Mouse (Mus musculus) embryonic facial prominence, embryonic 14.5 days (tissue): ENCODE results near the gene Gpr157. TPM values are rescaled to one million over a fixed set of nuclear protein-coding genes. Genes with fewer than 3 reads are reported as not detected.
A peak's percentile ranks its signal among the peaks of the same experiment; 100 is the strongest.

ENCODE experiments used
- ATAC-seq: fragments of 200-750 bp; cut with Nextera tagmentation; 2 replicates; pipeline ENCODE4 v1.8.0; 2017; ENCODE audit warnings: low read depth, moderate number of reproducible peaks, moderate TSS enrichment
- DNase-seq: peaks from one replicate; pipeline ENCODE4 v3.0.0-alpha.2; 2015; ENCODE audit warnings: low spot score
- H3K27ac ChIP-seq: fragments of 300-500 bp; sonication (generic); replicated peaks from 2 replicates; pipeline ENCODE4 v1.5.1; 2014; ENCODE audit warnings: low read depth, mild to moderate bottlenecking, low read length, moderate library complexity
- H3K27me3 ChIP-seq: fragments of 300-500 bp; sonication (generic); replicated peaks from 2 replicates; pipeline ENCODE4 v1.6.1; 2014; ENCODE audit warnings: low read length; ENCODE audit not compliant: control insufficient read depth, insufficient read depth
- H3K36me3 ChIP-seq: fragments of 300-500 bp; sonication (generic); 2 replicates; pipeline ENCODE4 v1.6.1; 2014; ENCODE audit warnings: low read length, mixed read lengths; ENCODE audit not compliant: control insufficient read depth, insufficient read depth
- H3K4me1 ChIP-seq: fragments of 300-500 bp; sonication (generic); 2 replicates; pipeline ENCODE4 v1.6.1; 2014; ENCODE audit warnings: antibody characterized with exemption, low read length; ENCODE audit not compliant: control insufficient read depth, insufficient read depth
- H3K4me2 ChIP-seq: fragments of 300-500 bp; sonication (generic); 2 replicates; pipeline ENCODE4 v1.6.1; 2014; ENCODE audit warnings: low read depth, mild to moderate bottlenecking, low read length, moderate library complexity, mixed read lengths
- H3K4me3 ChIP-seq: fragments of 300-500 bp; sonication (generic); 2 replicates; pipeline ENCODE4 v1.5.1; 2014; ENCODE audit warnings: low read depth, mild to moderate bottlenecking, low read length
- H3K9ac ChIP-seq: fragments of 300-500 bp; sonication (generic); 2 replicates; pipeline ENCODE4 v1.6.1; 2014; ENCODE audit warnings: low read depth, mild to moderate bottlenecking, low read length, moderate library complexity, mixed read lengths
- H3K9me3 ChIP-seq: fragments of 300-500 bp; sonication (generic); 2 replicates; pipeline ENCODE4 v1.6.1; 2016; ENCODE audit warnings: low read length; ENCODE audit not compliant: control insufficient read depth
- WGBS: fragments of 180-500 bp; shearing (Covaris S2); extraction: QIAGEN DNeasy Blood & Tissue Kit; methylation state at CpG from one replicate; pipeline ENCODE4 v1.1.7; 2014; 5-methylcytosine and 5-hydroxymethylcytosine counted together
- polyA plus RNA-seq: library from polyadenylated mRNA; unstranded; fragments of >200 nt; fragmentation: Nextera tagmentation; extraction: Ambion mirVana; gene quantifications from 2 replicates; pipeline ENCODE4 v1.2.1, GENCODE M21; 2014

Gene Gpr157
- polyA plus RNA-seq, 1 experiment from 2014 or later: 0.58 TPM

DNA sequence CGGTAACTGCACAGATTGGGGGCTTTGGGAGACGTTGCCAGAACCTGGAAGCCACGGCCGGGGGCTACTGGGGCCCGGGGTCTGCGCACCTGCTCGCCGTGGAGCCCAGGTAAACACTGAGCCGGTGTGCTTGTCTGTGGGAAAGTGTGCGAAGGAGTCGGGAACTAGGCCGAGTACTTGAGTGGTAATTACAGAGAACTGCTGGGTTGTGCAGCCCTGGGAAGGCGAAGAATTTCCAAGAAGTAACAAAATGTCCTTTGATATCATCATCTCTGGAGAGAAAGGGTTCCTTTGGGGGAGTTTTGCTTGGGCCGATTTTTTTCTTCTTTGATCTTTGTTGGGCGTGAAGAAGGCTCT lies 38.0 kb upstream of the Gpr157 start:
- Histone ChIP-seq H3K9me3 (no peaks in the 10 kb centered on the region), H3K27ac (no peak overlapping the region), H3K9ac (peak overlapping the region; percentile 58), H3K4me2 (peak overlapping the region; percentile 94), H3K4me3 (peak overlapping the region; percentile 48), H3K4me1 (peaks cover 15% of the 10 kb centered on the region; the same call in 1 of the 2 replicates), H3K36me3 (no peaks in the 10 kb centered on the region), H3K27me3 (peaks cover 16% of the 10 kb centered on the region)
- WGBS: 15% methylated on average over 15 of the region's 15 CpGs
- DNase-seq (no peak), ATAC-seq (0 out of 2 replicates have a peak, but pooled peaks have one; percentile 31)

DNA sequence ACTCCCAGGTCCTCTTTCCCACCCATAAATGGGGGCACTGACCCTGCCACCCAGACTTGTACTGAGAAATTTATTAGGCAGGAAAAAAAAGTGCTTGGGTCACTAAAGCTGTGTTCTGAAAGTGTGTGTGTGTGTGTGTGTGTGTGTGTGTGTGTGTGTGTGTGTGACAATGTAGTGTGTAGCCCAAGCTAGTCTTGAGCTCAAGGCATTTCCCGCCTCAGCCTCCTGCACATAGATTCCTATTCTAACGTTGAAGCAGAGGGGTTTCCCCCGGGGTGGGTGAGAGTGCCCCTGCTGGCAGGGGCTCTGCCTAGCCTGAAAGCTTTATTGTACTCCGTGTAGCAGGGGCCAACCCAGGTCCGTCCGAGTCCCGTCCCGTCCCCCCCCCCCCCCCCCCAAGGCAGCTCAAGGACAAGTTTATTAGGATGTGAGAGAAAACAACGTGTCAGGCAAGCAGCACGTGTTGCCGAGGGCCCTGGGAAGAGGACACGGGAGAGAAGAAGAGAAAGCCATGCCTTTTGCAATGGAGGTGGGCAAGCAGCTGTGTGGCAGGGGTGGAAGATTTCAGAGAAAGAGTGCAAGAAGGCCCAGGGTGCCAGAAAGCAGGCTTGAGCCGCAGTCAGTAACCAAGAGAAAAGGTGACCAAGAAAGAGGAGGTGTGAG lies 37.5 kb upstream of the Gpr157 start:
- DNase-seq (no peak), ATAC-seq (no peak)
- H3K27ac ChIP-seq: no peak overlapping the region
- no peaks in the 10 kb centered on the region for H3K9me3 ChIP-seq
- no peaks in the 10 kb centered on the region for H3K36me3 ChIP-seq
- H3K27me3 ChIP-seq: peaks cover 16% of the 10 kb centered on the region
- H3K4me1 ChIP-seq: peaks cover 15% of the 10 kb centered on the region; the same call in 1 of the 2 replicates
- no peak overlapping the region for H3K9ac ChIP-seq
- peak overlapping the region; percentile 48; the same call in 1 of the 2 replicates for H3K4me3 ChIP-seq
- peak overlapping the region; percentile 94; the same call in 1 of the 2 replicates for H3K4me2 ChIP-seq
- WGBS: 25% methylated on average over 13 of the region's 13 CpGs

DNA sequence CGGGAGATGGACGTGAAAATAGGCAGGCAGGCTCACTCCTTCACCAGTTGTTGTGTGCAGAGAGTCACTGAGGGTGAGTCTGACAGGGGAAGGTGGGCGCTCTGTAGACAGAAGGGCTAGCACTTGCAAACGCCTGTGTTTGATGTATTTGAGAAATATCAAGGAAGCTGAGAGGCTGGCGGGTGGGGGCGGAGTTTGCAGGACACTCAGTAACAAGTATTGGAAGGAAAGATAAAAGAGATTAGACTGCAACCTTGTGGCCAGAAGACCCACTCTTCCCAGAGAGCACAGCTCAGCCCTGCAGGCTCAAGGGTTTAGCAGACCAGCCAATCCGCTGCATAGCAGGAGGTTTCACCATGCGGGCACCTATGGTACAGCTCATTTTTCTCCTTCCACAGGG lies 35.7 kb upstream of the Gpr157 start:
- DNase-seq (no peak), ATAC-seq (no peak)
- H3K27ac ChIP-seq: no peak overlapping the region
- no peak overlapping the region for H3K4me3 ChIP-seq
- WGBS: 74% methylated on average over 8 of the region's 8 CpGs
- H3K4me2 ChIP-seq: no peak overlapping the region
- peaks cover 15% of the 10 kb centered on the region; the same call in 1 of the 2 replicates for H3K4me1 ChIP-seq
- no peak overlapping the region for H3K9ac ChIP-seq
- H3K9me3 ChIP-seq: no peaks in the 10 kb centered on the region
- peaks cover 16% of the 10 kb centered on the region for H3K27me3 ChIP-seq
- H3K36me3 ChIP-seq: no peaks in the 10 kb centered on the region

DNA sequence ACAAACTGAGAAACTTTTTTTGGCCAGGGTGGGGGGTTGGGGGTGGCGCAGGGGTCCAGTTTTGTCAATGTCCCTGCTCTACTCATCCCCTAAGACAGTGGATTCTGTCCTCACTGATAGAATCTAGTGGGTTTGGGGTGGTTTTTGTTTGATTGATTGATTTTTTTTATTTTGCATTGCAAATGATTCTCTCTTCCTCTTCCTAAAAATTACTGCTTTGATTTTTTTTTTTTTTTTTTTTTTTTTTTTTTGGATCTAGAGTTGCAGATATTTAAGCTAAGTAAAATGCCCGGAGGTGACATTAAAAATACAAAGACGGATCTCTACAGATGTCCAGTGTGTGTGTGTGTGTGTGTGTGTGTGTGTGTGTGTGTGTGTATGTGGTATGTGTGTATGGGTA lies 34.8 kb upstream of the Gpr157 start:
- Histone ChIP-seq H3K4me2 (no peak overlapping the region), H3K4me1 (peaks cover 15% of the 10 kb centered on the region; the same call in 1 of the 2 replicates), H3K9me3 (no peaks in the 10 kb centered on the region), H3K36me3 (peaks cover 4% of the 10 kb centered on the region; the same call in 1 of the 2 replicates), H3K9ac (no peak overlapping the region), H3K4me3 (no peak overlapping the region), H3K27ac (no peak overlapping the region), H3K27me3 (peaks cover 15% of the 10 kb centered on the region)
- ATAC-seq (no peak), DNase-seq (no peak)
- WGBS: 83% methylated on average over 3 of the region's 3 CpGs

DNA sequence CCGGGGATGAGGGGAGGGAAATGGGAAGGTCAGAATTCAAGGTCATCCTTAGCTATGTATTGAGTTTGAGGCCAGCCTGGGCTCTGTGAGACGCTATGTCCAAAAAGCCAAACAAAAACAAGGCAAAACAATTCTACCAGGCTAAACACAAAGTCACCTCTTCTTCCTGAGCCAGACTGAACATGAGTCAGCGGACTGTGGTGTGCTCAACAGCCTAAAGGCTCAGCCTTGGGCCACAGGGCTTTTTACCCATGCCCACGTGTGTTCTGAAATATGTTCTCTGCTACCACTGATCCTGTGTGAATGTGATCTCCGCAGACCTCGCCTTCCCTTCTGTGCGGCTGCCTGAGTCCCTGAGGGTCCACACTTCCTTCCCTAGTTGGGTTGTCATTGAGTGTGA lies 31.0 kb upstream of the Gpr157 start:
- Histone ChIP-seq H3K27me3 (no peaks in the 10 kb centered on the region), H3K4me3 (no peak overlapping the region), H3K27ac (no peak overlapping the region), H3K9ac (no peak overlapping the region), H3K9me3 (no peaks in the 10 kb centered on the region), H3K36me3 (peaks cover 4% of the 10 kb centered on the region; the same call in 1 of the 2 replicates), H3K4me2 (no peak overlapping the region), H3K4me1 (peaks cover 11% of the 10 kb centered on the region)
- no peak for ATAC-seq
- WGBS: 72% methylated on average over 7 of the region's 7 CpGs
- DNase-seq: no peak

DNA sequence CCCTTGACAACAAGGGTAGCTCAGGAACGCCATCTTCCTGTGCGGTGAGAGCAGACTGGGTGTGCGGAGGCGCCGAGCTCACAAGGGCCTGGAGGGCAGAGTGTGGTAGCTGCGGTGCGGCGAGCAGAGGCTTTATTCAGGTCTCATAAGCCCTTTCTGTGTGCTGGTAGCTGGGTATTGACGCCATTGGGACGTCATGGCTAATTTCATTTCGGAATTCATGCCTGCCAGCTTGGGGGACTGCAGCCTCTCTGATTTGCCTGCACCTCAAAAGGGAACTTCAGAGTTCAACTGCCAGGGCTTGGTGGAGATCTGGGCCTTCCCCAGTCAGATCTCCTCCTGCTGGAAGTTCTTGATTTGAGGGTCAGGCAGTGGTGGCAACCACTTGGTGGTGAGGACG lies 29.4 kb upstream of the Gpr157 start:
- H3K9me3 ChIP-seq: no peaks in the 10 kb centered on the region
- H3K27me3 ChIP-seq: no peaks in the 10 kb centered on the region
- no peak overlapping the region for H3K9ac ChIP-seq
- peaks cover 4% of the 10 kb centered on the region; the same call in 1 of the 2 replicates for H3K36me3 ChIP-seq
- H3K27ac ChIP-seq: no peak overlapping the region
- ATAC-seq (no peak), DNase-seq (no peak)
- 90% methylated on average over 12 of the region's 12 CpGs for WGBS
- no peak overlapping the region for H3K4me3 ChIP-seq
- H3K4me1 ChIP-seq: peaks cover 14% of the 10 kb centered on the region
- no peak overlapping the region for H3K4me2 ChIP-seq

DNA sequence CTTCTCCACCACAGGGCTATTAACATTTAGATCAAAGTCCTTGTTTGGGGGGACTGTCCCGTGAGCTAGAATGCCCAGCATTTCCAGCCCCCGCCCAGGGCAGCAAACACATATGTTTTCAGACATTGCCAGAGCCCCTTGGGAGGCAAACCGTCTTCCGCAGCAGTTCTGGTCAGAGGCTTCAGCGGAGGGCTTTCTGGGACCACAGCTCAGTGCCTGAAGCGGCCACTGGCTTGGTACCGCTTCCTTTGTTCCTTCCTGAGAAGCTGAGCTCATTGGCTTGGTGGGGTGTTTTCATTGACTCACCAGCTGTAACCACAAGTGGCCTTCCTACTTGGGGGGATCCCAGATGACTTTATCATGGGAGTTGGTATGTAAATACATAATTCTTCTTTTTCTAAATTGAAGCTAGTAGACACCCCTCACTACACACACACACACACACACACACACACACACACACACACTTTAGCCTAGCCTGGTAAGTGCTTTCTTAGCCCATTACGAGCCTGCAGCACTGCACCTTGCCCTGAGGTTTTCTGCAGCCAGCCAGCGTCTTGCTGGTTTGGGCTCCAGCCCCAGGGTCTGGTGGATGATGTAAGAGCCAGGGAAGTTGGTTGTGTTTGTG lies 27.2 kb upstream of the Gpr157 start:
- H3K9me3 ChIP-seq: no peaks in the 10 kb centered on the region
- no peak overlapping the region for H3K4me2 ChIP-seq
- no peaks in the 10 kb centered on the region for H3K27me3 ChIP-seq
- peaks cover 14% of the 10 kb centered on the region for H3K4me1 ChIP-seq
- H3K9ac ChIP-seq: no peak overlapping the region
- peaks cover 4% of the 10 kb centered on the region; the same call in 1 of the 2 replicates for H3K36me3 ChIP-seq
- H3K27ac ChIP-seq: peak overlapping the region; percentile 61
- 42% methylated on average over 9 of the region's 9 CpGs for WGBS
- DNase-seq (peak; percentile 59), ATAC-seq (no peak)
- no peak overlapping the region for H3K4me3 ChIP-seq

DNA sequence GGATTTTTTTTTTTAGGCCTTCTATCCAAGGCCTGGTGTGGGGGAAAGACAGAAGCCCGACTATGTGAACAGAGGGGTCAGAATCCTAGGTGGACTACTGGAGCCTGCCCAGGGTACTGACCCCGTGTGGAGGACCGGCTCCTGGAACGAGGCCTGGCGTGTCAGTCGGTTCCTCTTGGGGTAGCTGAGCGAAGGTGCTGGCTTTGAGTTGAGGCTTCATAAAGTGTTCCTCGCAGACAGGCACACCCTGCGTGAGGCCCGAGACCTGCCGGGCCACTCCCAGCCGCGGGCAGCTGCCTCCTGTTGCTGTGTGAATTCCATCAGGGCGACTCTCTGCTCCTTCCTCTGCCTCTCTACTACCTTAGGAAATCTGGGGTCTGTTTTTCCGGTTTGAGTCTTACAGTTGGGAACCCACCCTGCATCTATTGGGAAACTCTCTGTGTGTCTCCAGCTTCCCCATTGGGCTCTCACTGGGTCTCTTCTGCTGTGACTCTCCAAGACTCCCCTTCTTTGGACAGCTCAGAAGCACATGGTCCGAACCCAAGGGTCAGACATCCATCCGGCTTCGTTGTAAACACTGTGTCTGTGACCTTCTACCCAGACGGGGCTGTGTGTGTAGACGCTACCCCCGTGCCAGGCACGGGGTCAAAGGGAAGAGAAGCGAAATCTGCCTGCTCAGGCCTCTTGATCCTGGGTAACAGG lies 26.5 kb upstream of the Gpr157 start:
- H3K4me2 ChIP-seq: no peak overlapping the region
- no peak overlapping the region for H3K9ac ChIP-seq
- peaks cover 14% of the 10 kb centered on the region for H3K4me1 ChIP-seq
- WGBS: 62% methylated on average over 20 of the region's 23 CpGs
- ATAC-seq (no peak), DNase-seq (no peak)
- H3K36me3 ChIP-seq: peaks cover 4% of the 10 kb centered on the region; the same call in 1 of the 2 replicates
- H3K27ac ChIP-seq: peak overlapping the region; percentile 61
- no peak overlapping the region for H3K4me3 ChIP-seq
- H3K9me3 ChIP-seq: no peaks in the 10 kb centered on the region
- H3K27me3 ChIP-seq: no peaks in the 10 kb centered on the region
